Mouse (Mus musculus): Measurements from ENCODE around the gene Tmem198b.

Tmem198b gene

DNA sequence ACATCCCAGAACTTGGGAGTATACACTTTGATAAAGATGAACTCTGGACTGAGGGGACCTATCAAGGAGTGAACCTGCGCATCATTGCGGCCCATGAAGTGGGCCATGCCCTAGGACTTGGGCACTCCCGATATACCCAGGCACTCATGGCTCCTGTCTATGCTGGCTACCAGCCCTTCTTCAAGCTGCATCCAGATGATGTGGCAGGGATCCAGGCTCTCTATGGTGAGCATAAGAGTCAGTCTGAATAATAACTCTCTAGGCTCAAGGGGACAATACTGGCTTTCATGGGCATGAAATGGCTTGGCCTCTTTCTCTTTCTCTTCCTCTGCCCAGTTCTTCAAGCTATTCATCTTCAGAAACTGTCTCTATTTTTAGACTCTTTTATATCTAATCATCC is 8.6 kb downstream of the Tmem198b start:
- no peak for DNase-seq

DNA sequence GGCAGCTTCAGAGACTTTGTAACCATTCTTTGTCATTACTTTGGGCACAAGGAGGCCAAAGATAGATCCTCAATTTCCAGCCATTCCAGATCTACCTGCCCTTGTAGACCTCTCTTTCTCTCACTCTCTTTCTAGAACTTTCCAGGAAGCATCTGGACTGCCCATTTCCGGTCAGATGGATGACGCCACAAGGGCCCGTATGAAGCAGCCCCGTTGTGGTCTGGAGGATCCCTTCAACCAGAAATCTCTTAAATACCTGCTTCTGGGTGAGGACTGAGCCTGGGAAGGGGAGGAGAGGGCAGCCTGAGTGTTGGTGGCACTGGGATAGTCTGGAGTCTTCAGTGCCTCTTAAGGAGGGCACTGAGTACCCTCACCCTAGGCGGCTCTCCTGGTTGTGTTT is 9.8 kb downstream of the Tmem198b start:
- no peak for DNase-seq

DNA sequence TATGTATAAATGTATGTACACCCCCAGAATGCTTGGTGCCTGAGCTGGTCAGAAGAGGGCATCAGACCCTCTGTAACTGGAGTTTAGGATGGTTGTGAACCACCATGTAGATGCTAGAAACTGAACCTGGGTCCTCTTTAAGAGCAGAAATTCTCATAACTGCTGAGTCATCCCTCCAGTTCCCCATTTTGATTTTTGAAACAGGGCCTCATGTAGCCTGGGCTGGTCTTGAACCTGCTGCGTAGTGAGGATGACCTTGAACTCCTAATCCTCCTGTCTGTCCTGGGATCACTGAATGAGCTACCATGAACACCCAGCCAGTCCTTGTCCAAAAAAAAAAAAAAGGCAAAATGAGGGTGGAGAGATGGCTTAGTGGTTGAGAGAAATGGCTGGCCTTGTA is 10.9 kb downstream of the Tmem198b start:
- no peak for DNase-seq

DNA sequence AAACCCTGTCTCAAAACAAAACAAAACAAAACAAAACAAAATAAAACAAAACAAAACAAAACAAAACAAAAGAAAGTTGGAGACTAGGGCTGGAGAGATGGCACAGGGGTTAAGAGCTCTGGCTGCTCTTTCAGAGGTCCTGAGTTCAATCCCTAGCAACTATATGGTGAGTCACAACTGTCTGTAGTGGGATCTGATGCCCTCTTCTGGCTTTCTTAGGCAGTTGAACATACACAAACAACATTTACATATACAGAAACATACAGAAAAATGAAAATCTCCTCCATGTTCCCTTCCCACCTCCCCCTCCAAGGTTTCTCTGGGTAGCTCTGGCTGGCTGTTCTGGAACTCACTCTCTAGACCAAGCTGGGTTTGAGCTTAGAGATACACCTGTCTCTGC is 12.1 kb downstream of the Tmem198b start:
- DNase-seq = no peak

DNA sequence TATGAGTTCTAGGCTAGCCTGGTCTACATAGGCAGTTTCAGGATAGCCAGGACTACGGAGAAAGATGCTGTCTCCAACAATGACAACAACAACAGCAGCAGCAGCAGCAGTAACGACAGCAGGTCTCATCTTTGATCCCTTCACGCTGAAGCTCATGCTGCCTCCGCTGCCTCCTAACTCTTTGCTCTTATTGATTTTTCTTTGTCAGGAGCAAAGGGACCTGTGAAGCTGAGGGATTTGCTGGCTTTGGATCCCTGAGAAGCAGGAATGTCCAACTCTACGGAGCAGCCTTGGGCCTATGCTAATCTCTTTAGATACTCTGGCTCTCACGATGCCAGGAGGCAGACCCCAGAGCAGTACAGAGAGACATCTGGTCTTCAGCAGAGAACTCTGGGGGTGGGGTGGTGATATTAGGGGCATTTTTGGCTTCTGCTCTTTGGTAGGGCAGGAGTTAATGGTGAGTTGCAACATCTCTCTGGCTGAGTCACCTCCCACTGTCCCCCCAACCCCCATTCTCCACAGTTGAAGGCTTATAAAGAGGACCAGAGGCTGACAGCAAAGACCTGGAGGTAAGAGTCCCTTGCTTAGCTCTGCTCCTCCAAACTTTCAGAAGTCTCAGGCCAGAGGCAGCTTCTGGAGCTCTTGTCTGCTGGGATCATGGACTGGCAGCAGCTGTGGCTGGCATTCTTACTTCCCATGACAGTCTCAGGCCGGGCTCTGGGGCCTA is 13.6 kb downstream of the Tmem198b start, which contains the start of gene Mmp19:
TSS of gene Mmp19 (plus strand) at position 513 of the 727 bp plus-strand sequence.
- DNase-seq = peak; percentile 53

DNA sequence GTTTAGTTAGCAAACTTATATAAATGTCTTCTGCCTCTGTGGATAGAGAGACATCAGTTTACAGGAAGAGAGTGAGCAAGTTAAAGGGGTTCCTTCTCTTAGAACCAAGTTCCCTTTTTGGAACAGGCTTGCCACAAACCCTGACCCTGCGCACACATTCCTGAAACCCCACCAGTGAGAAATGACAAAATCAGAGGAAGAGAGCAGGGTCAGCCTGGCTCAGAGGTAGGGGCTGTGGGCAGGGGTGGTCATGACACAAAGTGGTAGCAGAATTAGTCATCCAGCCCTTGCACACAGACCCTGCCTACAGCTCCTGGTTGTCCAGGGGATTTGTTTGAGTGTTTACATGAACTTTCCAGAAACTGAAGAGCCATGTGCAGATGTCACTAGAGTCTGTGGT is 24.0 kb downstream of the Tmem198b start:
- no peak for DNase-seq

DNA sequence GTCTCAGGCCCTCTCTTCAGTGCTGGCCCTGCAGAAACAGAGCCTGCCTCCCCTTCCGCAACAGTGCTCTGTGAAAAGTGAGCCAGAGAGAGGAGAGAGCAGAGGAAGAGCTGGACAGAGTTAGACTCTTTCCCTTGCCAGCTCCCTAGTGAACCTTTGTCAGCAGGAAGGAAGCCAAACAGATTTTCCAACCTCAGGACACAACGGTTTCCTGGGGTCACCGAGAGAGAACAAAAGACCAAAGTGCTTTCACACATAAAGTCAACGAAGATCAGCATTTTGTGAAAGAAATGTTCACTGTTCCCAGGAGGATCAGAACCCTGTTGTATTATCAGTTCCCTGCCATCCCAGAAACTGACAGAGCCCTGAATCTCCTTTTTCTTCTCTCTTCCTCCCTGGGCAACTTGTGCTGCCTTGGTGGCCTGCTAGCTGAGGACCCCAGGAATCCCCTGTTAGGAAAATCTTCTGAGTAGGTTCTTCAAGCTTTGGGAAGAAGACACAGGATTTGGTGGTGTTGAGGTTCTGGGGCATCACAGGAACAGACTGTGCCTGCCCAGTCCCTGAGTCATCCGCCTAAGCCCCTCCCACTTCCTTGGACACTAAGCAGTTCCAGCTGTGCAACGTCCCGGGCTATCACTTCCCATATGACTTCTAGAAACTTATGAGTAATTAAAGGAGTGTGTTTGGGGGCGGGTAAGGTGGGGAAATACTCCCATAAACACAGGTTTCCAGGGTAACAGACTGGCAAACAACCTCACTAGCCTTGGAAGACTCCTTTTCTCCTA is 25.0 kb downstream of the Tmem198b start:
- DNase-seq = peak; percentile 95

DNA sequence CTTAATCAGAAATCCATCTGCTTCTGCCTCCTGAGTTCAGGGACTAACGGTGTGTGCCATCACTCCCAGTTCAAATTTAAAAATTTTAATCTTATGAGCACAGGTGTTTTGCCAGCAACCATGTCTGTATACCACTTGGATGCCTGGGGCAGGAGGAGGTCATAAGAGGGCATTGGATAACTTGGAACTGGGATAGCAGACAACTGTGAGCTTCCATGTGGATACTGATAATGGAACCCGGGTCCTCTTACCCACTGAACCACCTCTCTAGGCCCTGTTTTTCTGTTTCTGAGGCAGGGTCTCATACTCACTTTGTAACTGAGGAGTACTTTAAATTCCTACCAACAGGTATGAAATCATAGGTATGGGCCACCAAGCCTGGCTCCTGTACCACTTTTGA is 25.7 kb downstream of the Tmem198b start:
- DNase-seq = no peak

DNA sequence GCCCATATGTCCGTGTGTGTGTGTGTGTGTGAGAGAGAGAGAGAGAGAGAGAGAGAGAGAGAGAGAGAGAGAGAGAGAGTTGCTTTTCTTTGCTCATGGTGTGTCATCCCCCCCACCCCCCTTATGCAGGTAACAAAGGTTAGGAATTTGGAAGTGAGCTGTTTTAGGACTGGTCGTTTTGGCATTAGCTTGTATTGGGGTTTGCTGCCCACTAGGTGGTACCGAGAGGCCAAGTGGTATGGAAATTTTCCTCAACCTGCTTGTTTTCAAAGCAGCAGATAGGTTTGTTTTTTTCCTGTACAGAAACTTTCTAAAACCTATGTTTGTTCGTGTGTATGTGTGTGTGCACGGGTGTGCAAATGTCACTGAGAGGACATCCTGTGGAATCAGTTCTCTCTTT is 30.5 kb downstream of the Tmem198b start:
- DNase-seq = no peak

DNA sequence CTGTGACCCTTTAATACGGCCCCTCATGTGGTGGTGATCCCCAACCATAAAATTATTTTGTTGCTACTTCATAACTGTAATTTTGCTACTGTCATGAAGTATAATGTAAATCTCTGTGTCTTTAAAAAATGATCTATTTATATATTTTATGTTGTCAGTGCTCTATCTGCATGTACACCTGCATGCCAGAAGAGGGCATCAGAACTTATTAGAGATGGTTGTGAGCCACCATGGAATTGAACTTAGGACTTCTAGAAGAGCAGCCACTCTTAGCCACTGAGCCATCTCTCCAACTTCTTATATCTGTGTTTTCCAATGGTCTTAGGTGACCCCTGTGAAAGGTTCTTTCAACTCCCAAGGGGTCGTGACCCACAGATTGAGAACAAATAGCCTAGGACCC is 31.3 kb downstream of the Tmem198b start:
- no peak for DNase-seq
